Comparison of ENCODE assay signal across 8 mouse cellular contexts in the genomic region with DNA sequence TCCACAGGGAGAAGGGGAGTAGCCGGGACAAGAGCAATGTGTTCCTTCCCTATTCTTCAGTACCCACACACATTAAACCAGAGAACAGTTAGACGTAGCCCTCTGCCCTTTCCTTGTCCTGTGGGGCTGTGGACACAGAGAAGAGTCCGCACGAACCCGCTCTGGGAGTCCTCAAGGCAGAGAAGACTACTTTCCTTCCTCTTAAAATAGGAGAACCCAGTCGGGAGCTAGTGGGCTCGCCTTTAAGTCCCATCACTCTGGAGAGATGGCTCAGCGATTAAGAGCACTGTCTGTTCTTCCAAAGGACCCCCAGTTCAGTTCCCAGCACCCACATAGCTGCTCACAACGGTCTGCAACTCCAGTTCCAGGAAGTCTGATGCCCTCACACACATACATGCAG. TPM values are rescaled to one million over a fixed set of nuclear protein-coding genes. Genes with fewer than 3 reads are reported as not detected.
DNase-seq lines count a peak whose midpoint lies in the region; ATAC-seq and TF ChIP-seq lines count a peak whose summit lies in the region.

No protein-coding gene starts in this region.

- no peak for DNase-seq in heart, embryonic 10.5 days (ENCODE audit: low spot score)
- DNase-seq in heart, postnatal 14 days: no peak
- no peak for DNase-seq in CH12.LX (ENCODE audit: extremely low read depth)
- DNase-seq in frontal cortex, postnatal 14 days (ENCODE audit: low spot score in 2 of 2): no peak
- no peak for DNase-seq in thymus, postnatal 10 days (ENCODE audit: low spot score in 2 of 2)
- no peak for DNase-seq in B cell, adult 2 months

- H3K27me3 ChIP-seq in heart, embryonic 10.5 days (ENCODE audit: insufficient read depth, poor library complexity, severe bottlenecking): no peaks in the 10 kb centered on the region
- H3K27me3 ChIP-seq in CH12.LX (replicated peaks): no peaks in the 10 kb centered on the region
- no peaks in the 10 kb centered on the region for H3K27me3 ChIP-seq in forebrain, embryonic 15.5 days
- no peaks in the 10 kb centered on the region for H3K27me3 ChIP-seq in liver, embryonic 15.5 days

- H3K4me2 ChIP-seq in CH12.LX (ENCODE audit: insufficient read depth, low read depth, poor library complexity, severe bottlenecking): peak overlapping the region; percentile 52
- peak overlapping the region; percentile 71 for H3K4me2 ChIP-seq in forebrain, embryonic 15.5 days (replicated peaks)
- H3K4me2 ChIP-seq in liver, embryonic 15.5 days: peak overlapping the region; percentile 80

- H3K36me3 ChIP-seq in heart, embryonic 10.5 days: peaks cover 37% of the 10 kb centered on the region
- H3K36me3 ChIP-seq in CH12.LX (replicated peaks in 1 of 2; ENCODE audit: control insufficient read depth in 1 of 2, insufficient read depth in 1 of 2, low read length in 1 of 2): peaks cover 29 to 30% of the 10 kb centered on the region in 2 experiments
- H3K36me3 ChIP-seq in forebrain, embryonic 15.5 days: peaks cover 27% of the 10 kb centered on the region
- H3K36me3 ChIP-seq in liver, embryonic 15.5 days (replicated peaks): peaks cover 51% of the 10 kb centered on the region

- peaks cover 41% of the 10 kb centered on the region for H3K4me1 ChIP-seq in heart, embryonic 10.5 days
- peaks cover 16 to 35% of the 10 kb centered on the region in 2 experiments for H3K4me1 ChIP-seq in CH12.LX (ENCODE audit: control insufficient read depth in 1 of 2, insufficient read depth in 2 of 2)
- H3K4me1 ChIP-seq in forebrain, embryonic 15.5 days: peaks cover 30% of the 10 kb centered on the region
- H3K4me1 ChIP-seq in liver, embryonic 15.5 days (replicated peaks): peaks cover 53% of the 10 kb centered on the region

- dilution Hi-C loops in CH12.LX (cut with MboI; ENCODE audit: extremely low pct_ligation_motif_present, extremely low pct_unique_long_range_greater_than_20kb, low sequenced_read_pairs): no loop called here

- no peak for TF ChIP-seq POLR2A in CH12.LX (IDR thresholded peaks at IDR 0.05; ENCODE audit: low read depth, low read length)

- H3K9ac ChIP-seq in CH12.LX (ENCODE audit: insufficient read depth, low read depth): peak overlapping the region; percentile 97
- H3K9ac ChIP-seq in forebrain, embryonic 15.5 days (replicated peaks): peak overlapping the region; percentile 90
- H3K9ac ChIP-seq in liver, embryonic 15.5 days: peak overlapping the region; percentile 86

- no peak for TF ChIP-seq EP300 in CH12.LX (IDR thresholded peaks at IDR 0.05; ENCODE audit: low read length)

- in situ Hi-C loops in CH12.LX (cut with MboI; ENCODE audit: low pct_ligation_motif_present, low pct_unique_long_range_greater_than_20kb, low sequenced_read_pairs): no loop called here

- H3K79me2 ChIP-seq in CH12.LX (replicated peaks; ENCODE audit: control insufficient read depth, extremely low read depth, insufficient read depth, poor library complexity, severe bottlenecking): peaks cover 15% of the 10 kb centered on the region

- no peak for TF ChIP-seq RAD21 in CH12.LX (IDR thresholded peaks at IDR 0.05; ENCODE audit: low read depth, low read length)

- H3K4me3 ChIP-seq in heart, embryonic 10.5 days: peak overlapping the region; percentile 95
- peak overlapping the region; percentile 67 to 94 (median 82) for H3K4me3 ChIP-seq in CH12.LX (replicated peaks in 1 of 3; ENCODE audit: low read depth in 2 of 3, low read length in 2 of 3, poor library complexity in 1 of 3)
- H3K4me3 ChIP-seq in forebrain, embryonic 15.5 days: peak overlapping the region; percentile 90
- peak overlapping the region; percentile 80 for H3K4me3 ChIP-seq in liver, embryonic 15.5 days (replicated peaks)

- intact Hi-C loops in heart, postnatal 14 days (cut with DNase I): loop anchor here (5.0 kb wide), 1 partner anchor 589 kb away; the partner anchor contains the start of gene Hsp90ab1

- 49% methylated on average over 9 of the region's 9 CpGs for WGBS in heart, embryonic 10.5 days
- WGBS in forebrain, embryonic 15.5 days: 46% methylated on average over 9 of the region's 9 CpGs
- 43% methylated on average over 9 of the region's 9 CpGs for WGBS in liver, embryonic 15.5 days (ENCODE audit: insufficient replicate concordance)

- TF ChIP-seq CTCF in CH12.LX (conservative IDR thresholded peaks at IDR 0.05 in 1 of 2, IDR thresholded peaks at IDR 0.05 in 1 of 2; ENCODE audit: low read depth in 2 of 2, low read length in 2 of 2): no peak

- peak overlapping the region; percentile 96 for H3K27ac ChIP-seq in heart, embryonic 10.5 days
- H3K27ac ChIP-seq in CH12.LX (ENCODE audit: insufficient read depth, low read depth): peak overlapping the region; percentile 98
- H3K27ac ChIP-seq in forebrain, embryonic 15.5 days (replicated peaks): no peak overlapping the region
- H3K27ac ChIP-seq in liver, embryonic 15.5 days (replicated peaks): peak overlapping the region; percentile 79

- no peaks in the 10 kb centered on the region for H3K9me3 ChIP-seq in heart, embryonic 10.5 days
- H3K9me3 ChIP-seq in CH12.LX (replicated peaks; ENCODE audit: low read length): no peaks in the 10 kb centered on the region
- no peaks in the 10 kb centered on the region for H3K9me3 ChIP-seq in forebrain, embryonic 15.5 days
- H3K9me3 ChIP-seq in liver, embryonic 15.5 days (replicated peaks): no peaks in the 10 kb centered on the region

- ATAC-seq in forebrain, embryonic 15.5 days (replicated peaks): no peak
- ATAC-seq in liver, embryonic 15.5 days (ENCODE audit: insufficient read depth): no peak

TF ChIP-seq in CH12.LX, 34 proteins besides CTCF, POLR2A, EP300 and RAD21:
- no peak for TF ChIP-seq ZMIZ1 (IDR thresholded peaks at IDR 0.05; ENCODE audit: low read depth, low read length)
- TF ChIP-seq SMC3 (IDR thresholded peaks at IDR 0.05; ENCODE audit: low read depth, low read length): no peak
- TF ChIP-seq GABPA (IDR thresholded peaks at IDR 0.05; ENCODE audit: insufficient replicate concordance, low read depth, low read length): no peak

RNA-seq across cellular contexts. Expression of gene Gtpbp2, which starts 0.9 kb away (rescaled TPM):
- 32.3 and 34.9 TPM in 2 replicates for polyA plus RNA-seq in heart, embryonic 10.5 days (2016; fragmentation: Nextera tagmentation; extraction: Ambion mirVana)
- 10 to 100 TPM; 85.3 TPM for total RNA-seq in heart, postnatal 14 days (2021)
- 40.9 and 104 TPM in 2 replicates for total RNA-seq in CH12.LX (2012; rRNA removed)
- 14.9 and 17.4 TPM in 2 replicates for total RNA-seq in CH12.LX (2014; rRNA removed)
- 20.8 and 23.8 TPM in 2 replicates for polyA plus RNA-seq in CH12.LX (2012; ENCODE audit: insufficient read length, low read depth)
- polyA plus RNA-seq in forebrain, embryonic 15.5 days (2015; fragmentation: Nextera tagmentation; extraction: Ambion mirVana): 41.4 and 45.4 TPM in 2 replicates
- polyA plus RNA-seq in liver, embryonic 15.5 days (2015; fragmentation: Nextera tagmentation; extraction: Ambion mirVana): 33.2 and 36.8 TPM in 2 replicates

RNA-seq across cellular contexts. Expression of gene Mad2l1bp, which starts 8.4 kb away (rescaled TPM):
- 39.9 and 41.6 TPM in 2 replicates for polyA plus RNA-seq in heart, embryonic 10.5 days (2016; fragmentation: Nextera tagmentation; extraction: Ambion mirVana)
- 10 to 100 TPM; 22.2 to 27.6 TPM for total RNA-seq in heart, postnatal 14 days (2021)
- total RNA-seq in CH12.LX (2012; rRNA removed) (9.7 and 12.0 TPM in 2 replicates), CH12.LX (2014; rRNA removed) (13.9 and 16.3 TPM in 2 replicates)
- 16.8 and 19.3 TPM in 2 replicates for polyA plus RNA-seq in CH12.LX (2012; ENCODE audit: insufficient read length, low read depth)
- polyA plus RNA-seq in forebrain, embryonic 15.5 days (2015; fragmentation: Nextera tagmentation; extraction: Ambion mirVana): 27.0 and 28.9 TPM in 2 replicates
- polyA plus RNA-seq in liver, embryonic 15.5 days (2015; fragmentation: Nextera tagmentation; extraction: Ambion mirVana): 42.5 and 47.5 TPM in 2 replicates

RNA-seq across cellular contexts. Expression of gene Rsph9, which starts 17.7 kb away (rescaled TPM):
- 5.1 and 7.3 TPM in 2 replicates for polyA plus RNA-seq in heart, embryonic 10.5 days (2016; fragmentation: Nextera tagmentation; extraction: Ambion mirVana)
- total RNA-seq in heart, postnatal 14 days (2021): 1 to 10 TPM; 1.1 to 1.4 TPM
- total RNA-seq in CH12.LX (2012; rRNA removed): 0.25 and 1.1 TPM in 2 replicates
- not detected in 2 replicates for total RNA-seq in CH12.LX (2014; rRNA removed)
- polyA plus RNA-seq in CH12.LX (2012; ENCODE audit: insufficient read length, low read depth): 0.61 TPM in 1 of 2 replicates, not detected in the other
- 37.2 and 45.7 TPM in 2 replicates for polyA plus RNA-seq in forebrain, embryonic 15.5 days (2015; fragmentation: Nextera tagmentation; extraction: Ambion mirVana)
- polyA plus RNA-seq in liver, embryonic 15.5 days (2015; fragmentation: Nextera tagmentation; extraction: Ambion mirVana): 0.83 and 1.1 TPM in 2 replicates

RNA-seq across cellular contexts. Expression of gene Polh, which starts 40.7 kb away (rescaled TPM):
- 8.3 and 12.2 TPM in 2 replicates for polyA plus RNA-seq in heart, embryonic 10.5 days (2016; fragmentation: Nextera tagmentation; extraction: Ambion mirVana)
- 10 to 100 TPM in 1 of 2 experiments, 1 to 10 TPM in 1; 9.7 to 10.6 TPM for total RNA-seq in heart, postnatal 14 days (2021)
- total RNA-seq in CH12.LX (2012; rRNA removed) (36.0 and 39.3 TPM in 2 replicates), CH12.LX (2014; rRNA removed) (40.4 and 40.8 TPM in 2 replicates)
- 20.3 and 23.1 TPM in 2 replicates for polyA plus RNA-seq in CH12.LX (2012; ENCODE audit: insufficient read length, low read depth)
- 8.5 and 9.9 TPM in 2 replicates for polyA plus RNA-seq in forebrain, embryonic 15.5 days (2015; fragmentation: Nextera tagmentation; extraction: Ambion mirVana)
- 15.8 and 17.1 TPM in 2 replicates for polyA plus RNA-seq in liver, embryonic 15.5 days (2015; fragmentation: Nextera tagmentation; extraction: Ambion mirVana)

RNA-seq across cellular contexts. Expression of gene Xpo5, which starts 40.9 kb away (rescaled TPM):
- polyA plus RNA-seq in heart, embryonic 10.5 days (2016; fragmentation: Nextera tagmentation; extraction: Ambion mirVana): 33.5 and 42.8 TPM in 2 replicates
- total RNA-seq in heart, postnatal 14 days (2021): 10 to 100 TPM; 18.7 to 20.6 TPM
- total RNA-seq in CH12.LX (2012; rRNA removed): 44.7 and 53.7 TPM in 2 replicates
- 56.3 and 56.5 TPM in 2 replicates for total RNA-seq in CH12.LX (2014; rRNA removed)
- polyA plus RNA-seq in CH12.LX (2012; ENCODE audit: insufficient read length, low read depth): 53.3 and 55.1 TPM in 2 replicates
- polyA plus RNA-seq in forebrain, embryonic 15.5 days (2015; fragmentation: Nextera tagmentation; extraction: Ambion mirVana): 42.4 and 42.7 TPM in 2 replicates
- 14.4 and 15.2 TPM in 2 replicates for polyA plus RNA-seq in liver, embryonic 15.5 days (2015; fragmentation: Nextera tagmentation; extraction: Ambion mirVana)
